Mouse (Mus musculus): ENCODE results near the gene Crispld2. TPM values are rescaled to one million over a fixed set of nuclear protein-coding genes. Genes with fewer than 3 reads are reported as not detected.

The Crispld2 gene
- polyA plus RNA-seq, 1 experiment from 2014 or later = 4.9 TPM

GRCm38 (mm10) chr8:119986174-119986573, 6.1 kb upstream of the Crispld2 start:
- WGBS = 57% methylated on average over 5 of the region's 5 CpGs
- no peaks in the 10 kb centered on the region for H3K9me3 ChIP-seq (ENCODE audit: control insufficient read depth, low read length)
- H3K9ac ChIP-seq (ENCODE audit: low read depth, low read length) = no peak overlapping the region
- no peak for ATAC-seq (ENCODE audit: low FRiP score, low TSS enrichment)
- H3K36me3 ChIP-seq (ENCODE audit: control insufficient read depth, insufficient read depth, low read length) = no peaks in the 10 kb centered on the region
- H3K4me3 ChIP-seq (ENCODE audit: low read length) = no peak overlapping the region
- no peak overlapping the region for H3K4me2 ChIP-seq (replicated peaks; ENCODE audit: low read depth, low read length)
- peaks cover 1% of the 10 kb centered on the region; the same call in 1 of the 2 replicates for H3K27me3 ChIP-seq (ENCODE audit: control insufficient read depth, insufficient read depth, low read length)
- H3K27ac ChIP-seq (ENCODE audit: low read depth, low read length) = no peak overlapping the region
- H3K4me1 ChIP-seq (ENCODE audit: control insufficient read depth, insufficient read depth, low read length) = peaks cover 6% of the 10 kb centered on the region; the same call in 1 of the 2 replicates

GRCm38 (mm10) chr8:119988087-119988486, 4.2 kb upstream of the Crispld2 start:
- Histone ChIP-seq H3K9ac (ENCODE audit: low read depth, low read length) (no peak overlapping the region), H3K9me3 (ENCODE audit: control insufficient read depth, low read length) (no peaks in the 10 kb centered on the region), H3K27me3 (ENCODE audit: control insufficient read depth, insufficient read depth, low read length) (peaks cover 15% of the 10 kb centered on the region), H3K27ac (ENCODE audit: low read depth, low read length) (peak overlapping the region; percentile 37; the same call in 1 of the 2 replicates), H3K4me1 (ENCODE audit: control insufficient read depth, insufficient read depth, low read length) (peaks cover 11% of the 10 kb centered on the region), H3K4me2 (replicated peaks; ENCODE audit: low read depth, low read length) (no peak overlapping the region), H3K36me3 (ENCODE audit: control insufficient read depth, insufficient read depth, low read length) (no peaks in the 10 kb centered on the region), H3K4me3 (ENCODE audit: low read length) (no peak overlapping the region)
- no peak for ATAC-seq (ENCODE audit: low FRiP score, low TSS enrichment)
- 76% methylated on average over 15 of the region's 15 CpGs for WGBS

- 41% methylated on average over 7 of the region's 7 CpGs for WGBS
- Histone ChIP-seq H3K27me3 (ENCODE audit: control insufficient read depth, insufficient read depth, low read length) (peaks cover 23% of the 10 kb centered on the region), H3K27ac (ENCODE audit: low read depth, low read length) (no peak overlapping the region), H3K36me3 (ENCODE audit: control insufficient read depth, insufficient read depth, low read length) (no peaks in the 10 kb centered on the region), H3K4me2 (replicated peaks; ENCODE audit: low read depth, low read length) (0 out of 2 replicates have a peak overlapping the region, but pooled peaks have one; percentile 5), H3K9me3 (ENCODE audit: control insufficient read depth, low read length) (no peaks in the 10 kb centered on the region), H3K9ac (ENCODE audit: low read depth, low read length) (no peak overlapping the region; the same call in 1 of the 2 replicates), H3K4me1 (ENCODE audit: control insufficient read depth, insufficient read depth, low read length) (peaks cover 20% of the 10 kb centered on the region), H3K4me3 (ENCODE audit: low read length) (no peak overlapping the region)
- ATAC-seq (ENCODE audit: low FRiP score, low TSS enrichment) = peak; percentile 33; the same call in 1 of the 2 replicates
These were observed 1.9 kb downstream of the Crispld2 start for GRCm38 (mm10) chr8:119994114-119994513.

GRCm38 (mm10) chr8:119994556-119994955, 2.3 kb downstream of the Crispld2 start:
- H3K36me3 ChIP-seq (ENCODE audit: control insufficient read depth, insufficient read depth, low read length) = no peaks in the 10 kb centered on the region
- H3K4me1 ChIP-seq (ENCODE audit: control insufficient read depth, insufficient read depth, low read length) = peaks cover 20% of the 10 kb centered on the region
- ATAC-seq (ENCODE audit: low FRiP score, low TSS enrichment) = no peak
- no peaks in the 10 kb centered on the region for H3K9me3 ChIP-seq (ENCODE audit: control insufficient read depth, low read length)
- WGBS = 32% methylated on average over 6 of the region's 6 CpGs
- no peak overlapping the region for H3K4me3 ChIP-seq (ENCODE audit: low read length)
- H3K27me3 ChIP-seq (ENCODE audit: control insufficient read depth, insufficient read depth, low read length) = peaks cover 23% of the 10 kb centered on the region
- H3K27ac ChIP-seq (ENCODE audit: low read depth, low read length) = no peak overlapping the region
- H3K9ac ChIP-seq (ENCODE audit: low read depth, low read length) = no peak overlapping the region; the same call in 1 of the 2 replicates
- 0 out of 2 replicates have a peak overlapping the region, but pooled peaks have one; percentile 5 for H3K4me2 ChIP-seq (replicated peaks; ENCODE audit: low read depth, low read length)

DNA sequence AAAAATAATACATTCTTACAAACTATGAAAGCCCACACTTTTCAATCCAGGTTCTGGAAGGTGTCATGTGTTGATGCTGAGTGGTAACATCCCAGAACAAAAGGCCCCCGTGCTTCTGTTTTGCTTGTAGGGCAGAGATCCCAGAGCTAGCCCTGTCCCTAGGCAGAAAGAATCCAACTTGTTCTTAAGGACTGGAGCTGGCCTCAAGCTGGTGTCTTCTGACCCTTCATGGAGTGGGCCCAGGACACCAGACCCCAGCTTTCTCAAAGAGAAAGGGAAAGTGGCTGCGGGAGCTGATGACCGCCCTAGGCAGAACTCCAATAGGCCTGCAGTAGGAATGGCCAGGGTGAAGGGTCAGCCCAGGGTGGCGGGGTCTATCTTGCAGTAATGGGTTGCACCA, 5.0 kb downstream of the Crispld2 start:
- H3K4me1 ChIP-seq (ENCODE audit: control insufficient read depth, insufficient read depth, low read length) = peaks cover 29% of the 10 kb centered on the region
- H3K4me3 ChIP-seq (ENCODE audit: low read length) = no peak overlapping the region
- no peak overlapping the region for H3K4me2 ChIP-seq (replicated peaks; ENCODE audit: low read depth, low read length)
- H3K9ac ChIP-seq (ENCODE audit: low read depth, low read length) = no peak overlapping the region
- H3K9me3 ChIP-seq (ENCODE audit: control insufficient read depth, low read length) = no peaks in the 10 kb centered on the region
- WGBS = 89% methylated on average over 4 of the region's 4 CpGs
- ATAC-seq (ENCODE audit: low FRiP score, low TSS enrichment) = no peak
- no peaks in the 10 kb centered on the region for H3K36me3 ChIP-seq (ENCODE audit: control insufficient read depth, insufficient read depth, low read length)
- H3K27me3 ChIP-seq (ENCODE audit: control insufficient read depth, insufficient read depth, low read length) = peaks cover 17% of the 10 kb centered on the region
- no peak overlapping the region for H3K27ac ChIP-seq (ENCODE audit: low read depth, low read length)

DNA sequence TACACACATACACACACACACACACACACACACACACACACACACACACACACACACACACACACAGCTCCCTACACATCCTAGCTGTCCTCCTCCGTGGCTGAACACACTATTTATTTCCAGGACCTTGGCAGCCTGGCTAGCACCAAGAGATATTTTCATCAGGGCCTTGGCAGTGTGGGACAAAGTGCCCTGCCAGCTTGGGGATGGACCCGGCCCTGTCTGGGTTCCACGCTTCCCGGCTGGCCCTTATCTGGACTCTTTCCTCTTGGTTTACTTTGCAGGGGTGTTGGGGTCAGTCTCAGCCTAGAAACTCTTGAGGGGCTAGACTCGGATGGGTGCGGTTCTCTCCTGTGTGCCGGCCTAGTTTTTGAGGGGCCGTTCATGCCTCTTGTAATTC, 8.2 kb downstream of the Crispld2 start:
- 55% methylated on average over 8 of the region's 8 CpGs for WGBS
- peaks cover 36% of the 10 kb centered on the region for H3K4me1 ChIP-seq (ENCODE audit: control insufficient read depth, insufficient read depth, low read length)
- no peak overlapping the region for H3K4me3 ChIP-seq (ENCODE audit: low read length)
- H3K9me3 ChIP-seq (ENCODE audit: control insufficient read depth, low read length) = no peaks in the 10 kb centered on the region
- no peak overlapping the region for H3K9ac ChIP-seq (ENCODE audit: low read depth, low read length)
- no peaks in the 10 kb centered on the region for H3K27me3 ChIP-seq (ENCODE audit: control insufficient read depth, insufficient read depth, low read length)
- no peaks in the 10 kb centered on the region for H3K36me3 ChIP-seq (ENCODE audit: control insufficient read depth, insufficient read depth, low read length)
- no peak overlapping the region for H3K4me2 ChIP-seq (replicated peaks; ENCODE audit: low read depth, low read length)
- ATAC-seq (ENCODE audit: low FRiP score, low TSS enrichment) = no peak
- H3K27ac ChIP-seq (ENCODE audit: low read depth, low read length) = no peak overlapping the region

GRCm38 (mm10) chr8:120001712-120002111, 9.5 kb downstream of the Crispld2 start:
- ATAC-seq (ENCODE audit: low FRiP score, low TSS enrichment) = 0 out of 2 replicates have a peak, but pooled peaks have one; percentile 13

GRCm38 (mm10) chr8:120002348-120002747, 10.1 kb downstream of the Crispld2 start:
- ATAC-seq (ENCODE audit: low FRiP score, low TSS enrichment) = no peak
- Histone ChIP-seq H3K9ac (ENCODE audit: low read depth, low read length) (no peak overlapping the region), H3K4me3 (ENCODE audit: low read length) (no peak overlapping the region), H3K27me3 (ENCODE audit: control insufficient read depth, insufficient read depth, low read length) (no peaks in the 10 kb centered on the region), H3K36me3 (ENCODE audit: control insufficient read depth, insufficient read depth, low read length) (no peaks in the 10 kb centered on the region), H3K4me2 (replicated peaks; ENCODE audit: low read depth, low read length) (no peak overlapping the region), H3K9me3 (ENCODE audit: control insufficient read depth, low read length) (no peaks in the 10 kb centered on the region), H3K27ac (ENCODE audit: low read depth, low read length) (no peak overlapping the region; the same call in 1 of the 2 replicates), H3K4me1 (ENCODE audit: control insufficient read depth, insufficient read depth, low read length) (peaks cover 46% of the 10 kb centered on the region)
- 38% methylated on average over 9 of the region's 9 CpGs for WGBS

More at GRCm38 (mm10) chr8:120001712-120002111, 9.5 kb downstream of the Crispld2 start:
- Histone ChIP-seq H3K4me1 (ENCODE audit: control insufficient read depth, insufficient read depth, low read length) (peaks cover 43% of the 10 kb centered on the region), H3K9ac (ENCODE audit: low read depth, low read length) (no peak overlapping the region), H3K4me2 (replicated peaks; ENCODE audit: low read depth, low read length) (no peak overlapping the region), H3K36me3 (ENCODE audit: control insufficient read depth, insufficient read depth, low read length) (no peaks in the 10 kb centered on the region), H3K4me3 (ENCODE audit: low read length) (no peak overlapping the region), H3K9me3 (ENCODE audit: control insufficient read depth, low read length) (no peaks in the 10 kb centered on the region), H3K27me3 (ENCODE audit: control insufficient read depth, insufficient read depth, low read length) (no peaks in the 10 kb centered on the region), H3K27ac (ENCODE audit: low read depth, low read length) (no peak overlapping the region)
- WGBS = 35% methylated on average over 7 of the region's 7 CpGs

DNA sequence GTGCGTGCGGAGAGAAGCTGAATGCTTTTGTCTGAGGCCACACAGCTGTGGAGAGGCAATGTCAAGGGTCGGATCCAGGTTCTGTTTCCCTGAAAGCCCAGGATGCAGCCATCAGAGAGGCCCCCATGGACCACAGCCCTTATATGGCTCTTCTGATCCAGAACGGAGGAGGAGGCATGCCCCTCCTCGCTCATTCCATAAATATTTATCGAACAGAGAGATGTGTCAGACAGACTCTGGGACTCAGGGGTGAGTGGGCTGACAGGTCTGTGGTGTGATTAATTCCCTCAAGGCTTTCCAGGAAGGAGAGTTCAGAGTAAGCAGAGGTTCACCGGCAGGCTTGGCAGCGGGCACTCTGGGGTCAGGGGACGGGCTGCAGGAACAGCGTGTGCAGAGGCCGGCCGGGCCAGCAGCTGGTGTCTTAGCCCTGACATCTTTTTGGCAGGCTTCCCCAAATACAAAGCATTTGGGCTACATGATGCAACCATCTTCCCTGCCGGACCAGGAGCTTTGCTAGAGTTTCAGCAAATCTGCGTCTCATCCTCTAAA, 12.0 kb downstream of the Crispld2 start:
- peak overlapping the region; percentile 42; the same call in 1 of the 2 replicates for H3K27ac ChIP-seq (ENCODE audit: low read depth, low read length)
- no peak overlapping the region for H3K4me3 ChIP-seq (ENCODE audit: low read length)
- H3K36me3 ChIP-seq (ENCODE audit: control insufficient read depth, insufficient read depth, low read length) = no peaks in the 10 kb centered on the region
- no peak overlapping the region for H3K9ac ChIP-seq (ENCODE audit: low read depth, low read length)
- no peaks in the 10 kb centered on the region for H3K27me3 ChIP-seq (ENCODE audit: control insufficient read depth, insufficient read depth, low read length)
- no peaks in the 10 kb centered on the region for H3K9me3 ChIP-seq (ENCODE audit: control insufficient read depth, low read length)
- peaks cover 46% of the 10 kb centered on the region for H3K4me1 ChIP-seq (ENCODE audit: control insufficient read depth, insufficient read depth, low read length)
- 6% methylated on average over 14 of the region's 14 CpGs for WGBS
- peak overlapping the region; percentile 21 for H3K4me2 ChIP-seq (replicated peaks; ENCODE audit: low read depth, low read length)
- peak; percentile 50 for ATAC-seq (ENCODE audit: low FRiP score, low TSS enrichment)
